Mouse (Mus musculus) spleen, adult 18-20 months (tissue): ENCODE measurements around the gene Tssk6.

Experiments
- DNase-seq, 2 experiments: peaks; one replicate each; pipeline ENCODE4 v3.0.0; 2022; ENCODE audit warnings: mixed read lengths in 2 of 2

Gene Tssk6

DNA sequence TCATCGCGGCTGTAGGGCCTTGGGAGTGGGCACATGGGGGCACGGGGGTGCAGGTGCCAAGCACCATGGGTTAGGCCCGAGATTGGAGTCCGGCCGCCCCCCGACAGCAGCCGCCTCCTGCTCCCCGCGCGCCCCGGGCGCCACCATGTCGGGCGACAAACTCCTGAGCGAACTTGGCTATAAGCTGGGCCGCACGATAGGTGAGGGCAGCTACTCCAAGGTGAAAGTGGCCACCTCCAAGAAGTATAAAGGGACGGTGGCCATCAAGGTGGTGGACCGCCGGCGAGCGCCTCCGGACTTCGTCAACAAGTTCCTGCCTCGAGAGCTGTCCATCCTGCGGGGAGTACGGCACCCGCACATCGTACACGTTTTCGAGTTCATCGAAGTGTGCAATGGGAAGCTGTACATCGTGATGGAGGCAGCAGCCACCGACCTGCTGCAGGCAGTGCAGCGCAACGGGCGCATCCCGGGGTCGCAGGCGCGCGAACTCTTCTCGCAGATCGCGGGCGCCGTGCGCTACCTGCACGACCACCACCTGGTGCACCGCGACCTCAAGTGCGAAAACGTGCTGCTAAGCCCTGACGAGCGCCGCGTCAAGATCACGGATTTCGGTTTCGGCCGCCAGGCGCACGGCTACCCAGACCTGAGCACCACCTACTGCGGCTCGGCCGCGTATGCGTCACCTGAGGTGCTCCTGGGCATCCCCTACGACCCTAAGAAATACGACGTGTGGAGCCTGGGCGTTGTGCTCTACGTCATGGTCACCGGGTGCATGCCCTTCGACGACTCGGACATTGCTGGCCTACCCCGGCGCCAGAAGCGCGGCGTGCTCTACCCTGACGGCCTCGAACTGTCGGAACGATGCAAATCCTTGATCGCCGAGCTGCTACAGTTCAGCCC, at the start of gene Tssk6, which contains the start of the genes Ndufa13 and Yjefn3:
Gene Tssk6 (plus strand): TSS at position 22 of the 900 bp plus-strand sequence.
Gene Ndufa13 (minus strand): TSS at position 396 of the 900 bp plus-strand sequence.
Gene Yjefn3 (minus strand): TSS at position 550 of the 900 bp plus-strand sequence.
- DNase-seq, result peak in 1 of 2 experiments; percentile 51

DNA sequence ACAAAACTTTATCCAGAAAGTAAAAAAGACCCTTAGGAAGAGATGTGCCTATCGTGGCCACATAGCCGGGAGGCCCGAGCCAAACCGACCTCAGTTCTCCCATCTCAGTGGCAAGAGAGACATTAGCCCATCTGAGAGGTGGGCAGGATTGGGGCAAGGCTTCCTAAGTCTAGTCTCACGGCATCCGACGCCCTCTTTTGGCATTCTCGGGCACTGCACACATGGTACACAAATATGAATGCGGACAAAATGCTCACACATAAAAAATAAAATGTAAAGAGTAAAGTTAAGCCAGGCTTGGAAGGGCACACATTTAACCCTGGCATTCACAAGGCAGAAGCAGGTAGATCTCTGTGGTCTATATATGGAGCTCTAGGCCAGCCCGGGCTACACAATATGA, 48.1 kb upstream of the Tssk6 start:
- no peak for DNase-seq

DNA sequence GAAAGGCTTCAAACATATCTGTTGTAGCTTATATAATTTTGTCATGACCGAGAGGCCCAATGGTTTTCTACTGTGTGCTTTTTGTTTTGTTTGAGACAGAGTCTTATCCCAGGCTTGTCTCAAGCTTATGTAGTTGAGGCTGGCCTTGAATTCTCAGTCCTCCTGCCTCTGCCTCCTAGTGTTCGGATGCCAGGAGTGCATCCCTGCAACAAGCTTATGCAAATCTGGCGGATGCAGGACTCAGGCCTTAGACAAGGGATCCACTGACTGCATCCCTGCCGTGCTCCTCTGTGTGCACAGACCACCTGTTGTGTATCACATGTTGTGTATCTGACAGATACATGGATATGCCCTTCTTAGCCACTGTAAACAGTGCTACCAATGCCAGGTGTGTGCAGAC, 41.2 kb upstream of the Tssk6 start:
- no peak for DNase-seq

DNA sequence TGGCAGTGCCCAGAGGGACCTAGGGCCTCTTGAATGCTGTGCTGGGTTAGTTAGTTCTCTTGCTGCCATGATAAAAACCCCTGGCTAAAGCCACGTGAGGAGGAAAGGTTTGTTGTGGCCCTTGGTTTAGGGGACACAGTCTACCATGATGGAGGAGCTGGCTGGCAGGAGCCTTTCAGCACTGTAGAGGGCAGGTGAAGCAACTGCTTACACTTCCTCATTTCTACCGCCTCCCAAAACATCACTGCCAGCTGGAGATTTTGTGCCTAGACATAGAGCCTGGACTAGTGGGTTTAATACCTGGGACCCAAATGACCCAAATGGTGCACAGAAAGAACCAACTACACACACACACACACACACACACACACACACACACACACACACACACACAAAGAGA, 40.7 kb upstream of the Tssk6 start:
- no peak for DNase-seq

DNA sequence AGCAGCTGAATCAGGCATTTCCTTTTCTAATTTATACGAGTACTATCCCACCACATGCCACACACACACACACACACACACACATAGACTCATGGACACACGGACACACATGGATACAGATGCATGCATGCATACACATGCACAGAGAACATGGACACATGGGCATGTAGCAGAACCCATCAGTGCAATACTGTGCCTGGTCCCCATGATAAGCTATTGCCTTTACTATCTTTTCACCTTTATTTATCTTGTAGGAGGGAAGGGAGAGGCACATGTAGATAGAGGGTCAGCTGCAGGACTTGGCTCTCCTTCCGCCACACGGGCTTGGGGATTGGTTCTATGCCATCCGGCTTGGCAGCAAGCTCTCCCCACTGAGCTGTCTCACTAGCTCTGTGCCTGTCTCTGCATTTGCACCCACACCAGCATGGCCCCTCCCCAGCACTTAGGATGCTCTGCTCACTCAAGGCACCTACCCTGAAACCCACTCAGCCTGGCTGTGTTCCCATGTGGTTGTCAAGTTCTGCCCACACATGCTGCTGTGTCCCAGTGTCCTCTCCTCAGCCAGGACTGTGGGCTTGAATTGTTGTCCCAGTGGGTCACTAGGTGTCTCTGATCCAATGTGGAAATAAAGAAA, 38.5 kb upstream of the Tssk6 start:
- DNase-seq, result no peak

DNA sequence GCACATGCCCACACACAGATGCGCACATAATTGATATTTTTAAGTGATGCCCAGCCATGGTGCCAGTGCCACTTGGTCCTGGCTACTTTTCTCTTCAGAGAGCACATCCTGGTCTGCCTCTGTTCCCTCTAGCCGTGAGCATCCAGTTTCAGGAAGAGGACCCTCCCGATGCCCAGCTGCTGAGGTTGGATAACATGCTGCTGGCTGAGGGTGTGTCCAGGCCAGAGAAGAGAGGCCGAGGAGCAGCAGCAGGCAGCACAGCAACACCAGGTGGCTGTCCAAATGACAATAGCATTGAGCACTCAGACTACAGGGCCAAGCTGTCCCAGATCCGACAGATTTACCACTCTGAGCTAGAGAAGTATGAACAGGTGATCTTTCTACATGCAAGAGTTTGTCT, 37.8 kb upstream of the Tssk6 start:
- DNase-seq, result no peak

DNA sequence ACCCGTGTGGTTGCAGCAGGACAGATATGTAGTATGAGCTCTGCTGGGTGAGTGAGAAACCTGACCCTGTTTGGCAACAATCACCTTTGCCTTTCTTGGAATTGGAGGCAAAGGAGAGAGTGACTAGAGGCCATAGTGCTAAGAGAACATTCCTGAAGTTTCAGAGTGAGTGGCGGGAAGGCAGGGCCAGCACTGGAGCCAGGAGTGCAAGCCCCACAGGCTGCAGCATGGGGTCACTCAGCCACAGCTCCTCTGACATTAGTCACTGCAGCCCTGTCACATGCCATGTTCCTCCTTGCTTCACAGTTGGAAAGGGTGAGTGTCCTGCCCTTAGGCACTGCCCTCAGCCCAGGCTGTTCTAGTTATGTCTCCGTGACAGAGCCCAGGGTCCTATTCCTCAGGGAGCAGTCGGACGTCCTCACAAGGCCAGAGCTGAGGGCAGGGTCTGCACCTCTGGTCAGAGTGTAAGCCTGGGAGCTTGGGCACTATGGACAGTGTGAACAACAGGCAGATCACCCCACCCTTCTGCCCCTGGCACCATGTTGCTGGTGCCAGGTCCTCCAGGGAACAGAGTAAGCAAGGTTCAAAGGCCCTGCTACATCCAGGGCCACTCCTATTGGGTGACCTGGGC, 34.2 kb upstream of the Tssk6 start:
- no peak for DNase-seq

DNA sequence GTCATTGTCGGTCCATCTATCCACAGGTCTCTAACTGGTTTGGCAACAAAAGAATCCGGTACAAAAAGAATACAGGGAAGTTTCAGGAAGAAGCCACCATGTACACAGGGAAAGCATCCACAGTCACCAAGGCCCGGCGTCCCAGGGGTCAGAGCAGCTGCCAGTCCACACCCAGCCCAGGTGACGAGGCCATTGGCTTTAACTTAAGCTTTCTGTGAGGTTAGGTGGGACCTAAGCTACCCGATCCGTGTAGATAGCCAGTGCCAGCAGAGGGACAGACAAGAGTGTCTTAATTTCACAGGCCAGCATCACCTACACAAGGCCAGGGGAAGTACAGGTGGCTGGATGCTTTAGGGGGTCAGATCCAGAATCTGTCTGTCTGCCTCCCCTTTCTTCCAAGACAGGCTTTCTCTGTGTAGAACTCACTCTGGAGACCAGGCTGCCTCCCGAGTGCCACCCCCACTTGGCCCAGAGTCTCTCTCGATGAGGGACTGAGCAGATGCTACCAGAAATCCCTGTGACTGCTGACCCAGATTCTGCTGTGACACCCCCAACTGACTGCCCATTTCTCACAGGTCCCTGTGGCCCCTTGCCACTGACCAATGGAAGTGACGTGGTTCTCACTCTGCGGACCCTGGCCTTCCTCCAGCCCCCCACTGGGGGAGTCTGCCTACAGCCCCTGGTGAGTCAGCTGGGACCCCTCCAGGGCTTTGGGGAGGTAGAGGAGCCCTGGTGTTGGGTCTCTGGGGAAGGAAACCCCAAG, 31.8 kb upstream of the Tssk6 start:
- no peak for DNase-seq

DNA sequence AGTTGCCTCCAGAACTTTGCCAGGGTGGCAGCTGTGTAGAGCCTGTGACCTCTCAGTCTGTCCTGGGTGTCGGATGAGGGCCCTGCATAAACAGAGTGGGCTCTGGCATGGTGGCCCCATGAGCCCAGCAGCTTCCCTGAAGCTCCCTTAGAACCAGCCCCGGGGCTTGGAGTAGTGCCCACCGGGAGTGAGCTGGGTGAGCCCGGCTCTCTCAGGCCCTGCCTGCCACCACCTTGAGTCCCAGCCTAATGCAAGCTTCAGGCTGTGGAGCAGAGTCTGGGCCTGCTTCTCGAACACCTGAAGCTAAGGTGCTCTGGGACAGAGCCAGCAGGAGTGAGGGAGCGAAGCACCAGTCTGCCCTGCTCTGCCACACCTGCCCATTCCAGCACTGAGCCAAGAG, 31.1 kb upstream of the Tssk6 start:
- no peak for DNase-seq

DNA sequence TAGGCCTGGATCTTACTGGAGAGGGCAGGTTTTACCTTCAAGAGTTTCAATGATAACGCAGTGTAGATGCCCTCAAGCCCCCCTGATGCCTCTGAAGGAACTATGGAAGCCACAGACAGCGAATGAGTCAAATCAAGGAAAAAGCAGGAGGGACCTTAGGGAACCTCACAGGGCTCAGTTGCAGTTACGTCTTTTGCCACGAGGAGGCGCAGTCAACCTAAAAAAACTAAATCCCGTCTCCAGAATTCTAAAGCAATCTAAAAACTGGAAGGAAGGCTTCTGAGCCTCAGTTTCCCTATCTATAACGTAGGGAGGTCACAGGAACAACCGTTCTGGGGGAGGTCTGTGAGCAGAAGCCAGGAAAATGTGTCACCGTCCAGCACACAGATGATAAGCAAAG, 27.8 kb upstream of the Tssk6 start:
- peak in 1 of 2 experiments; percentile 69 for DNase-seq

DNA sequence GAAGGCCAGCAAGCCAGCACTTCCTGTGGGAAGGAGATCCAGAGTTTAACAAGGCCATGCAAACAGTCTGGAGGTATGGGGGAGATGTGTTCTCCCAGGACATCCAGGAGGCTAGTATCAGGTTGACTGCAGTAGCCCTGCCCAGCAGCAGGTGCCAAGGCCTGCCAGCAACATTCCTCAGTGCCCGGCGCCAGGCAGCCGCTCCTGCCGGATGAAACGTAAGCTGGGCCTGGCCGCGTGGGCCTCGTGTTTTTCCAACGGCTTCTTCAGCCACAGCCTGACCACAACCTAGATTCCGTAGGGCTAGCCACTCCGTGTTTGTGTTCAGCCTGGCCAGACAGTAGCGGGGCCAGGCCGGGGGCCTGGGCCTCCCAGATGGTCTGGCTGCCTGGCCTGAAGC, 27.3 kb upstream of the Tssk6 start:
- no peak for DNase-seq

DNA sequence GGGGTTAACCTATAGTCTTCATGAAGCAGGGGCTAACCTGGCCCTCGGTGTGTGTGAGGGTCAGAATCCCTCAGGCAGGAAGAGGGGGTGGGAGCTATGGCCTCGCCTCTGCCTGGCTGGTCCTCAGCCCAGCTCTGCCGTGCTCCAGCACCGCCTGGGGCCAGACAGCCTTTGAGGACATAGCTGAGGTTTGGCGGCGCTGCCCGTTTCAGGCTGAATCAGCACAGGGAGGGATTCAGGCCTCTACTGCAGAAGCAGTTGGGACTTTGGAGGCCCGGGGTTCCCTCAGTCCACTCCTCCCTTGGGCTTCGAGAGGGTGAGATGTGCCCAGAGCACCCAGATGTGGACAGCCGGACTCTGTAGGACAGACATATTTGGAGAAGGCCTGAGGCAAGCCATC, 25.9 kb upstream of the Tssk6 start:
- no peak for DNase-seq

DNA sequence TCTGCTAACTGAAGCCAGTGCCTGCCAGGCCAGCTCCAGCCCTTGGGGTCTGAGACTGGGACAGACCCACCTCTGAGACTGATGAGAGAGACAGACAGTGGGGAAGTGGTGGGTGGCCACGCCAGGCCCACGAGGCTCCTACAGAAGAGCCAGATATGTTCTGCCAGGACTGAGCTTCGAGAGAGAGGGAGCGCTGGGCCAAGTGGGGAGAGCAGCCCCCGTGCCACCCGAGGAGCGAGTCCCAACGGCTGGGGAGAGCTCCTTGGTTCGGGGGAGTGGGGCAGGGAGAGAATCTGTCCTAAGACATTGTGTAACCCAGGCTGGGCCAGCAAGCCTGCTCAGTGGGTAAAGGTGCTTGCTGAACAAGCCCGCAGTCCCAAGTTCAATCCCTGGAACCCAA, 25.0 kb upstream of the Tssk6 start:
- no peak for DNase-seq

DNA sequence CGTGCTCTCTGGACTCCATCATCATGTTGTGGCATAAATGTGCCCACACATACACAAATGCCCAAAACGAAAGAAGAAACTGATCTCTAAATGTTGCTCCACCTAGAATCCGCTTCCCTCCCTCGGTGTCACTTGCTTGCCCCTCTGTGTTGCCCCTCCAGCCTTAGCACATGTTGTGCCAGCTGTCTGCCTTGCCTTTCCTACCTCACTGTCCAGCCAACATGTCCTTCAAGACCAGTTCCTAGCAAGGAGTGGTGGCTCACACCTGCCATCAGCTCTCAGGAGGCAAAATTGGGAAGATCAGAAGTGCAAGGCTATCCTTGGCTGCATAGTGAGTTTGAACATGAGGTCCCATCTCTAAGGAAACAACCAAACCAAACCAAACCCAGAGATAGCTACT, 24.6 kb upstream of the Tssk6 start:
- no peak for DNase-seq

DNA sequence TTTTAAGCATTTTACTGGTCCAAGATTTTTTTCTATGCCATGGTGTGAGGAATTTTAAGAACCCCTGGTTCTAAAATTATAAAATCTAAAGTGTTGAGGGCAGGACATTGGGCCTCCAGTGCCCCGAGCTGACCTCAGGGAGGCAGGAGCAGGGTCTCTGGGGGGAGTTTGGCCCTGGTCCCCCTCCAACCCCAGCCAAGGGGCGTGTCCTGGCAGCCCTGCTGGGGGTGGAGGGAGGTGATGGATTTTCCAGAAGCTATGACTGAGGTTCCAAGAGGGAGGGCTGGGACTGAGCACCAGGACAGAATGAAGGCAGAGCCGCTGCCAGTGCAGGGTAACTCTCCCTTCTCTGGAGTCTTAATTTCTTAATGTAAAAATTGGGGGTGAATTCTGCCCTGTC, 24.0 kb upstream of the Tssk6 start:
- DNase-seq, result no peak

DNA sequence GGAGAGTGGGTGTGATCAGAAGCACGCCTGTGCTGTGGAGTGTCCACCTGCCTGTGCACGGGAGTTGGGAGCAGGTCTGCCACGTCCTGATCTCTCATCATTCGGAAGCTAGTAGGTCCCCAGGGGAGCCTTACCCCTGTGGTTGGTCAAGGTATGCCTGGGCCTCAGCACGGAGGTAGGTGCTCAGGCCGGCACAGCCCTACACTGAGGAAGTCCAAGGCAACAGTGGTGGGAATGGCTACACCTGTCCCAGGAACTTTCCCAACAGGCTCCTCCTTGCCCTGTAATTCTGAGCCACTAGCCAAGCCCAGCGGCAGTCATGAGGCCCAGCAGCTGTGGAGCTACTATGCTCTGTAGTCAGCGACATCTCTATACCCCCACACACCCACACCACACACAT, 22.3 kb upstream of the Tssk6 start:
- no peak for DNase-seq

DNA sequence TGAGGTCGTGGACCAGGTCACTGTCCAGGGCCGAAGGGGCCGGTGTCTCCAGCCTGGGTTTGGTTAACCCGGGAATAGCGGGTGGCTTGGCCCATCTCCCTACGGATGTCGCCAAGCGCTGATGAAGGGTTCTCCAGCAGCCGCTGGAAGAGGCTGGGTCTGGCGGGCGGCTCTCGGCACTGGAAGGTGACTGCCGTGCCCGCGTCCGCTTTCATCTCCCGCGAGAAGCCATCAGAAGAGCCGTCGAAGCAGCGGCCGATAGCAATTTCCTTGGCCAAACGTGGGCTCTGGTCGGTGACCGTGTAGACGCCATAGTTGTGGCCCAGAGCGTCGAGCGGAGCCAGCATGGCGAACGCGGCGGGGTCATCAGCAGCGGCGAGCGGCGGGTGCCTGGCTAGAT, 21.1 kb upstream of the Tssk6 start:
- DNase-seq, result no peak

DNA sequence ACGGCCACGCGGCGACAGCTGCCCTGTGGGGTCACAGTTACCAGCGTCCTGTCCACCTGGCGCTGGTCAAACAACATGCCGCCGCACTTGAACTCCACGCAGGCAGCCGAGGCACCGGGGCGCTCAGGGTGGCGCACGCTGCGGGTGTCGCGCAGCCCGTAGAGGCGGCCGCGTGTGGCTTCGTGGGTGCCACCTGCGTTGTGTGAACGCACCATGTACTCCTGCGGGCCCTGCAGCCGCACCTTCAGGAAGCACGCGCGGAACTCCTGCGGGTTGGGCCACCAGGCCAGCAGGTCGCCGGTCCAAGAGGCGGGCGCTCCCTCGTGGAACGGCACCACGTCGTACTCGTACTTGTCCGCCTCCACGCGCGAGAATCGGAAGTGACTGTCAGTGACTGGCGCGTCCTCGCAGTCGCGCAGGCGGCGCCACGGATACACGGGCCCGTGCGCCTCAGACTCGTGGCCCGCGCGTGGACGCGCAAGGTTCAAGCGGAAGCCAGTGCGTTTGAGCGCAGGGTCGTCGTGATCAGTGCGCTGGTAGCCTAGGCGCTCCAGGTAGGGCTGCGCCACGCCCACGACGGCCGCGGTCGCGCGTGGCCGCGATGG, 20.6 kb upstream of the Tssk6 start:
- no peak for DNase-seq

DNA sequence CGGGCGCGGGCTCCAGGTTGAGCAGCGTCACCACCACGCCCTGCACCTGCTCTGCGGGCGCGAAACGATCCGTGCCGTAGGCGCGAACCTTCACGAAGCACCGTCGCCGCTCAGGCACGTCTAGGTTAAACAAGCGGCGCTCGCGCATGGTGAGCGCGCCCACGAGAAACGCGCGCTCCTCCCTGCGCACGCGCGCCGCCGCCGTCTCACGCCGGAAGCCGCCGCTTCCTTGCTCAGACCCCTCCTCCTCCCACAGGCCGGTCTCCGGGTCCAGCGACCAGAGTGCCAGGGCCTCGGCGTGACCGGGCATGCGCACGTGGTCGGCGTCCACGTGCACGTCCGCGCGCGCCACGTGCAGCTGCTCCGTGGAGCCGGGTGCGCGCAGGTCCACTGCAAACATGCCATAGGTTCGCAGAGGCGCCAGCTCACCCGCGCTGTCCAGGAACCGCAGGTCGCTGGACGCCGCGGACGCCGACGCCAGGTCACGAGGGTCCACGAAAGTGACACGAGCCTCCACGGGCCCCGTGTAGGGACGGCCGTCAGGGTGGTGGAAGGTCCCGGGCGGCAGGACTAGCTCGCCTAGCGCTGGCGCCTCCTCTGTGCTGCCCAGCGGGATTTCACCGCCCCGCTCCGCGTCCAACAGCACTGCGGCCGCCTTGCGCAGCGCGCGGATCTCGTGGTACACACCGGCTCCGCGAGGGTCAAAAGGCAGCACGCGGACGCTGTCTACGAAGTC, 19.8 kb upstream of the Tssk6 start:
- DNase-seq, result no peak

DNA sequence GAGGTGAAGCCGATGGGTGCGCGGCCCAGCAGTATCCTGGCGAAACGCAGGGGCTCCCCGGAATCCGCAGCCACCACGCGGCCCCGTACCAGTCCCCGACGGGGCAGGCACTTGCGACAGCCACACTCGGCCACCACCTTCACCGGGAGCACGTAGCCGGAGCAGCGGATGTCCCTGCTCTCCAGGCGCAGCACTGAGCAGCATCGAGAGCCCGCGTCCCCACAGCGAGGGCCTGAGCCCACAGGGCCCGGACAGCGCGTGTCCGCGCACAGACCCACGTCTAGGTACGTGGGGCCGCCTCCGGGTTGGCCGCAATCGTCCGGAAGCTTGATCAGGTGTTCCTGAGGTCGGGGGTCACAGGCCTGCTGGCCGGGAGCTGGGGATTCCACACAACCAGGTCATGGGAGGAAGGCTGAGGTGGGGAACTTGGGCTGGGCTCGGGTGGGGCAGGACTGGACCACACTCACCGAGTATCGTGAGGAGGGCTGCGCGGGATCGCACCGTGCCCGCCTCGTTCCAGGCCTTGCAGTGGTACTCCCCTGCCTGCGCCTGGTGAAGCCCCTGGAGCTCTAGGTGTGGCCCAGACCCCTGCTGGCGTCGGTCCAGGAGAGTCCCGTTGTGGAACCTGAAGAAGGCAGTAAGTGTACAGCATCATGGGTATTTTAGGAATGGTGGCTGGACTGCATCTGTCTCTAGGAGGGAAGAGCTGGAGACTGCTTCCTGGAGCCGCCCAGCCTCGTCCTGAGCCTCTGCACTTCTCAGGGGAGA, 19.0 kb upstream of the Tssk6 start:
- DNase-seq, result no peak

DNA sequence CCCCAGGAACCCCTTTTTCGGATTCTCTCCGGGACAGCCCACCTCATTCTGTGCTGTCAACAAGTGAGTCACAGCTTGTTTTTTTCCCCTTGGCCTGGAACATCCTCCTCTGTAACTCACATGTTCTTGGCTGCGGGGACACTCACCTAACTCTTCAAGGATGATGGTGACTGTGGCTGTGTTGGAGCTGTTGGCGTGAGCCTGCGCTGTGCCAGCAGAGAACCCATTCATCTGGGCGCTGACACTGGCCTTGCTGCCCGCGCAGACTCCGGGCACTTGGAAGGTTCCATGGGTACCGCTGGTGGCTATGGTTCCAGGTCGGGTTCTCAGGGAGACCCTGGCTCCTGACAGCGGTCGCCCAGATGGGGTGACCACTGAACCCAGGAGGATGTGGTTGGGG, 17.8 kb upstream of the Tssk6 start:
- DNase-seq, result no peak
